ENCODE assay signal across 25 mouse cellular contexts in genomic region chr7:35351155-35351554, GRCm38 (mm10). TPM values are rescaled to one million over a fixed set of nuclear protein-coding genes. Genes with fewer than 3 reads are reported as not detected.
"Had no signal": no experiment of that assay in that cellular context is flagged by ENCODE, and none has a peak within 500 bp of the region (broad histone marks: within the 10 kb centered on the region; RNA-seq: fewer than 3 reads in every experiment).

No protein-coding gene starts in this region.

- DNase-seq: gastrocnemius, postnatal 10 days; gastrocnemius, postnatal 25 days; heart, adult 18-20 months; heart, postnatal 10 days; heart, postnatal 4 days; kidney, adult 8-10 months; kidney, postnatal 10 days; kidney, postnatal 25 days; kidney, postnatal 4 days; liver had no signal

- H3K27ac ChIP-seq: heart, embryonic 10.5 days; hindbrain, embryonic 10.5 days; hindbrain, embryonic 12.5 days; hindbrain, embryonic 14.5 days; layer of hippocampus, adult 2 months; left cerebral cortex, adult 2 months; limb, embryonic 10.5 days; limb, embryonic 12.5 days had no signal

- H3K4me2 ChIP-seq: heart, embryonic 12.5 days; hindbrain, embryonic 12.5 days; hindbrain, embryonic 14.5 days; intestine, embryonic 15.5 days; limb, embryonic 12.5 days; liver, embryonic 12.5 days had no signal

- H3K9me3 ChIP-seq: heart, embryonic 10.5 days; heart, embryonic 12.5 days; hindbrain, embryonic 10.5 days; hindbrain, embryonic 12.5 days; intestine, embryonic 15.5 days; limb, embryonic 10.5 days; limb, embryonic 12.5 days; liver, embryonic 12.5 days had no signal

- H3K9ac ChIP-seq: heart, embryonic 12.5 days; hindbrain, embryonic 12.5 days; hindbrain, embryonic 14.5 days; intestine, embryonic 15.5 days; limb, embryonic 12.5 days; liver, embryonic 12.5 days had no signal

- H3K4me1 ChIP-seq: hindbrain, embryonic 12.5 days had no signal

- H3K36me3 ChIP-seq: hindbrain, embryonic 10.5 days; hindbrain, embryonic 12.5 days; intestine, embryonic 15.5 days; limb, embryonic 10.5 days; limb, embryonic 12.5 days; liver, embryonic 12.5 days had no signal

- H3K27me3 ChIP-seq: heart, embryonic 12.5 days; hindbrain, embryonic 12.5 days; intestine, embryonic 15.5 days; limb, embryonic 12.5 days; liver, embryonic 12.5 days had no signal

- H3K4me3 ChIP-seq: heart, embryonic 10.5 days; heart, embryonic 12.5 days; hindbrain, embryonic 10.5 days; hindbrain, embryonic 12.5 days; intestine, embryonic 15.5 days; layer of hippocampus, adult 2 months; left cerebral cortex, adult 2 months; limb, embryonic 10.5 days; limb, embryonic 12.5 days; liver, embryonic 12.5 days had no signal

- ATAC-seq: hindbrain, embryonic 16.5 days; inflammation-experienced regulatory T-cells, adult 6 months; intestine, embryonic 15.5 days; intestine, postnatal 0 days had no signal

RNA-seq across cellular contexts. Expression of gene Rhpn2, which starts 17.2 kb away (rescaled TPM):
- total RNA-seq: granulocyte monocyte progenitor cell, adult 5-6 weeks had no signal
